Comparison of ENCODE assay signal across 8 mouse cellular contexts in the genomic region with DNA sequence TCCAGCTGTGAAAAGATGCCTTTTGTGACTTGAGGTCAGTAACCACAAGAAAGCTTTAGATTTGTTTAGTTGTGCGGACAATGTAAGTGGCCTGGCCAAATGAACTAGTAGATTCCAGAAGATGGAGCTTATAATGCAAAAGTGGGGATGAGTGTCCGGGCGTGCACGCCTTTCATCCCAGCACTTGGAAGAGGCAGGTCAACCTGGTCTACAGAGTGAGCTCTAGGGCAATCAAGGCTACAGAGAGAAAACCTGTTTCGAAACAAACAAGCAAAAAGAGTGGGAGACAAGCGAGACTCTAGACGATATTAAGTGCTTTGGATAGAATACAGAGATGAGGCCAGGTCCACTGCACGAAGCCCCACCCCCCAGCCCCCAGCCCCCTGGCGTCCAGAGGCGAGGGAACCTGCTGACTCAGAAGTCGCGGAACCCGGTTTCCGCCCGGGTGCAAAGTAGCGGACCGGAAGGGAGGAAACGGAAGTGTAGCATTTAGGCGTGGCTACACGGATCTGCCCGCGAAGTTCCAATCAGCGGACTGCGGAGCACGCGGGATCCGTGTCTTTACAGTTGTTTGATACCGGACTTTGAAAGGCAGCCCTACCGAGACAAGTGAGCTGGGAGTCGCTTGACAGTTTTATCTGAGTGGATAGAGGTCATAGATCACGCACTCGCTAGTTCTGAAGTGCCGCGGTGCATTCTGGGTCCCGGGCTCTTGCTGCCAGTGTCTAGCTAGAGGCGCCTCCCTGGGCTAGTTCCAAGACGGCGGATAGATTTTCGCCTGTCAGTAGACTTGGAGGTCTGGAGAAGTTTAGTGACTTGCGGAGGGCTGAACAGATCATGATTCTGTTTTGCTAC. TPM values are rescaled to one million over a fixed set of nuclear protein-coding genes. Genes with fewer than 3 reads are reported as not detected.
DNase-seq lines count a peak whose midpoint lies in the region; ATAC-seq and TF ChIP-seq lines count a peak whose summit lies in the region.

A gene (plus strand): TSS at position 492 of the 855 bp plus-strand sequence.

- H3K27ac ChIP-seq in bone marrow, adult 2 months (ENCODE audit: control insufficient read depth, insufficient read depth, low read depth, low read length, poor library complexity) = peak within 1 kb of the TSS; percentile 83
- H3K27ac ChIP-seq in embryonic facial prominence, embryonic 15.5 days (replicated peaks) = peak within 1 kb of the TSS; percentile 71
- peak within 1 kb of the TSS; percentile 74; the same call in 1 of the 2 replicates for H3K27ac ChIP-seq in kidney, embryonic 14.5 days (ENCODE audit: low read depth, low read length)

- peak within 1 kb of the TSS; percentile 90 for H3K4me3 ChIP-seq in bone marrow, adult 2 months (replicated peaks; ENCODE audit: control insufficient read depth, low read depth, low read length)
- H3K4me3 ChIP-seq in embryonic facial prominence, embryonic 15.5 days (replicated peaks) = peak within 1 kb of the TSS; percentile 73
- peak within 1 kb of the TSS; percentile 72 for H3K4me3 ChIP-seq in kidney, embryonic 14.5 days (ENCODE audit: low read length)

- TF ChIP-seq POLR2A in bone marrow, adult 2 months (IDR thresholded peaks at IDR 0.05; ENCODE audit: borderline replicate concordance, control insufficient read depth, low read depth, low read length) = peak; percentile 43; the same call in 1 of the 2 replicates

- 4% methylated on average over 40 of the region's 40 CpGs for WGBS in bone marrow, adult 2 months
- 6% methylated on average over 40 of the region's 40 CpGs for WGBS in embryonic facial prominence, embryonic 15.5 days
- WGBS in kidney, embryonic 14.5 days = 6% methylated on average over 40 of the region's 40 CpGs

- peaks cover 24% of the 10 kb centered on the region for H3K36me3 ChIP-seq in embryonic facial prominence, embryonic 15.5 days
- peaks cover 22% of the 10 kb centered on the region for H3K36me3 ChIP-seq in kidney, embryonic 14.5 days (ENCODE audit: control insufficient read depth, insufficient read depth, low read length)

- H3K9me3 ChIP-seq in embryonic facial prominence, embryonic 15.5 days (replicated peaks) = no peaks in the 10 kb centered on the region
- H3K9me3 ChIP-seq in kidney, embryonic 14.5 days (ENCODE audit: control insufficient read depth, low read length) = no peaks in the 10 kb centered on the region

- peak within 1 kb of the TSS; percentile 72 for H3K4me2 ChIP-seq in embryonic facial prominence, embryonic 15.5 days (replicated peaks)
- peak within 1 kb of the TSS; percentile 83 for H3K4me2 ChIP-seq in kidney, embryonic 14.5 days (replicated peaks; ENCODE audit: low read depth, low read length)

- H3K4me1 ChIP-seq in bone marrow, adult 2 months (ENCODE audit: control insufficient read depth, insufficient read depth, low read length) = no peaks in the 10 kb centered on the region; the same call in 1 of the 2 replicates
- H3K4me1 ChIP-seq in embryonic facial prominence, embryonic 15.5 days = peaks cover 11% of the 10 kb centered on the region
- H3K4me1 ChIP-seq in kidney, embryonic 14.5 days (ENCODE audit: control insufficient read depth, insufficient read depth, low read length) = peaks cover 7% of the 10 kb centered on the region; the same call in 1 of the 2 replicates

- DNase-seq in 416B (ENCODE audit: low read depth) (peak; percentile 90), liver (peak; percentile 87)
- DNase-seq in heart, adult 9 months (ENCODE audit: low spot score in 2 of 2) = peak; percentile 72 to 78
- peak; percentile 83 to 91 for DNase-seq in spleen, postnatal 4 days (ENCODE audit: low spot score in 2 of 2)

- TF ChIP-seq CTCF in bone marrow, adult 2 months (IDR thresholded peaks at IDR 0.05; ENCODE audit: control insufficient read depth, insufficient read depth, low read length) = no peak

- ATAC-seq in embryonic facial prominence, embryonic 15.5 days (ENCODE audit: insufficient number of reproducible peaks, low FRiP score, low TSS enrichment, low read depth) = peak; percentile 82; the same call in 1 of the 2 replicates
- ATAC-seq in kidney, embryonic 14.5 days (ENCODE audit: low FRiP score, low TSS enrichment) = peak; percentile 94
- ATAC-seq in monocyte, adult 5-6 weeks (replicated peaks; ENCODE audit: insufficient number of reproducible peaks, low FRiP score, low TSS enrichment, poor library complexity, severe bottlenecking) = peak; percentile 89

- peak within 1 kb of the TSS; percentile 47 for H3K9ac ChIP-seq in embryonic facial prominence, embryonic 15.5 days
- peak within 1 kb of the TSS; percentile 65 for H3K9ac ChIP-seq in kidney, embryonic 14.5 days (ENCODE audit: low read depth, low read length)

- peaks cover 24% of the 10 kb centered on the region for H3K27me3 ChIP-seq in embryonic facial prominence, embryonic 15.5 days
- H3K27me3 ChIP-seq in kidney, embryonic 14.5 days (ENCODE audit: control insufficient read depth, insufficient read depth, low read length) = peaks cover 9% of the 10 kb centered on the region; the same call in 1 of the 2 replicates

RNA-seq across cellular contexts. Expression of the gene that starts here (rescaled TPM):
- 44.7 and 86.6 TPM in 2 replicates for polyA plus RNA-seq in bone marrow, adult 2 months (2011; ENCODE audit: insufficient read depth, insufficient read length, low replicate concordance, missing spikeins)
- 35.5 and 40.8 TPM in 2 replicates for polyA plus RNA-seq in embryonic facial prominence, embryonic 15.5 days (2015; fragmentation: Nextera tagmentation; extraction: Ambion mirVana)
- 40.0 and 59.2 TPM in 2 replicates for polyA plus RNA-seq in kidney, embryonic 14.5 days (2014; fragmentation: Nextera tagmentation; extraction: Ambion mirVana)
- total RNA-seq in monocyte, adult 5-6 weeks (2017) = 34.6 to 46.3 TPM (median 37.2 TPM) in 3 replicates

Comparison
In these comparisons a context has a peak if more than half of its experiments do, and no peak if none do; other contexts are left out.
1. Peak in every context shown above with its lines: DNase-seq, ATAC-seq, H3K4me3 ChIP-seq and H3K27ac ChIP-seq.